Mouse (Mus musculus): ENCODE data around the gene Borcs6. TPM values are rescaled to one million over a fixed set of nuclear protein-coding genes. Genes with fewer than 3 reads are reported as not detected.

Gene Borcs6
- polyA plus RNA-seq, 1 experiment from 2014 or later, result 11.0 TPM

DNA sequence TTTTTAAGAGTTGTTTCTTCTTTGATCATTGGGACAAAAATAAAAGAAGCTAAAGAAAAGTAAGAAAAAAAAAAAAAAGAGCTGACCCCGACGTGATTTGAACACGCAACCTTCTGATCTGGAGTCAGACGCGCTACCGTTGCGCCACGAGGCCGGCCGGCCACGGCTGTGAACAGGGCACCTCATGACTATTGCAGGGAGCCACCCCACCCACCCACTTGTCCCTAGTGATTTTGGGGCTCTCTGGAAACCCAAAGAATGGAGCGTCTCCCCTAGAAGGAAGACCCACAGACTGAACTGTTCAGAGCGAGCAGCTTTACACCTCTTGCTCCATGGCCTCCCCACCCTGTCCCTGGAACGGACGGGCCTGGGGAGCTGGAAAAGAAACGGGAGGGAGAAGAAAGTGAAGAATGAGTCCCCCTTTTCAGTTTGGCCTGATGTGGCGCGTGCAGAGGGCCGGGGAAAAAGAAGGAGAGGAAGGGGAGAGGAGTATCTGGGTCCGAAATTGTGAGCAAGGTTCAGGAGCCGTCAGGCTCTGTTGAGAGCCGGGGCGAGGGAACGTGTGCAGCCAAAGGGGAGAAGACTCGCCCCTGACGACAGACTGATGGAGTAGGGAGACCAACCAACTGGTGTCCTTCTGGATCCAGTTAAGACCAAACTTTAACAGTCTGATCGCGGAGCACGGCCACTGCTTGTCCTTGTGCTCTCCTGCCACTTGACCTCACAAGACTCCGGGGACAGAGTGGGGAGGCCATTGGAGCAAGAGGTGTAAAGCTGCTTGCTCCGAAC is 4.1 kb downstream of the Borcs6 start:
- no peak for ATAC-seq (ENCODE audit: insufficient number of reproducible peaks, insufficient read depth, low FRiP score, low read depth)
- Histone ChIP-seq H3K9me3 (ENCODE audit: control insufficient read depth, low read depth, low read length) (no peaks in the 10 kb centered on the region), H3K4me1 (ENCODE audit: control insufficient read depth, insufficient read depth, low read length) (peaks cover 17% of the 10 kb centered on the region), H3K4me2 (replicated peaks; ENCODE audit: low read depth, low read length) (peak overlapping the region; percentile 49), H3K9ac (replicated peaks; ENCODE audit: low read depth, low read length) (peak overlapping the region; percentile 34; the same call in 1 of the 2 replicates), H3K27me3 (ENCODE audit: control insufficient read depth, insufficient read depth, low read length) (no peaks in the 10 kb centered on the region), H3K4me3 (ENCODE audit: low read depth, low read length) (peak overlapping the region; percentile 75), H3K36me3 (ENCODE audit: control insufficient read depth, insufficient read depth, low read length) (no peaks in the 10 kb centered on the region), H3K27ac (ENCODE audit: low read length) (peak overlapping the region; percentile 79; the same call in 1 of the 2 replicates)
- WGBS, result under 1% methylated on average over 31 of the region's 31 CpGs

DNA sequence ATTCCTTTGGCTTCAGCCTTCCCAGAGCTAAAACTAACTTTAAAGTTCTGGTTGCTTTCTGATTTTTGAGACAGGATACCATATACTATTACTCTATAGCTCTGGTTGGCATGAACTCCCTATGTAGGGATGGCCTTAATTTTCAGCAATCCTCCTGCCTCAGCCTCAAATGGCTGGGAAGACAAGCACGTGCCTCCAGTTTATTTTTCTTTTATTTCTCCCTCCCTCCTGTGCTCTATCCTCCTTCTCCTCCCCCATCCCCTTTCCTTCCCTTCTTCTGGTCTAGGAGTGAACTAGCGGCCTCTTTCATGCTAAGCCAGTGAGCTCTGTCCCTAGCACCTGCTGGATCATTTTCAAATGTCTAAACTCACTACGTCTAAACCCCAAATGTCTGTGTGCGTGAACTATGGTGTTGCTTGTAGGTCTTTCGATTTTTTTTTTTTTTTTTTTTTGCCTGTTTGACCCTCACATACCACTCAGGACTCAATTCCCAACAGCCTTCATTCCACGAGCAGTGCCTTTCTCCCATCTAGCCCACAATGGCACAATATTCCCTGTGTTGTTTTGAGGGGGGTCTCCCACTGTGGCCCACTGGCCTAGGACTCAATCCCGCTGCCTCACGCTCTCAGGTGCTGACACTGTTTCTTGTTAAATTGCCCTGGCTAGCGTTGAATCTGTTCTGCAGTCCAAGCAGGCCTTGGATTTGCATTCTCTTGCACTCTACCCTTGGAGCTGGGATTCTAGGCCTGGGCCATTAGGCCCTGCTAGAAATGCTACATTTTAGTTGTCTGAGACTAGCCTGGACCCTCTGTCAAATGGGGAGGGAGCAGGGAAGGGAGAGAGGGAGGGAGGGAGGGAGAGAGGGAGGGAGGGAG is 5.0 kb downstream of the Borcs6 start:
- ATAC-seq (ENCODE audit: insufficient number of reproducible peaks, insufficient read depth, low FRiP score, low read depth), result no peak
- Histone ChIP-seq H3K4me1 (ENCODE audit: control insufficient read depth, insufficient read depth, low read length) (peaks cover 15% of the 10 kb centered on the region), H3K4me3 (ENCODE audit: low read depth, low read length) (peak overlapping the region; percentile 75), H3K9ac (replicated peaks; ENCODE audit: low read depth, low read length) (peak overlapping the region; percentile 34; the same call in 1 of the 2 replicates), H3K36me3 (ENCODE audit: control insufficient read depth, insufficient read depth, low read length) (no peaks in the 10 kb centered on the region), H3K27me3 (ENCODE audit: control insufficient read depth, insufficient read depth, low read length) (no peaks in the 10 kb centered on the region), H3K4me2 (replicated peaks; ENCODE audit: low read depth, low read length) (peak overlapping the region; percentile 49), H3K9me3 (ENCODE audit: control insufficient read depth, low read depth, low read length) (no peaks in the 10 kb centered on the region), H3K27ac (ENCODE audit: low read length) (peak overlapping the region; percentile 56; the same call in 1 of the 2 replicates)
- 48% methylated on average over 9 of the region's 9 CpGs for WGBS

DNA sequence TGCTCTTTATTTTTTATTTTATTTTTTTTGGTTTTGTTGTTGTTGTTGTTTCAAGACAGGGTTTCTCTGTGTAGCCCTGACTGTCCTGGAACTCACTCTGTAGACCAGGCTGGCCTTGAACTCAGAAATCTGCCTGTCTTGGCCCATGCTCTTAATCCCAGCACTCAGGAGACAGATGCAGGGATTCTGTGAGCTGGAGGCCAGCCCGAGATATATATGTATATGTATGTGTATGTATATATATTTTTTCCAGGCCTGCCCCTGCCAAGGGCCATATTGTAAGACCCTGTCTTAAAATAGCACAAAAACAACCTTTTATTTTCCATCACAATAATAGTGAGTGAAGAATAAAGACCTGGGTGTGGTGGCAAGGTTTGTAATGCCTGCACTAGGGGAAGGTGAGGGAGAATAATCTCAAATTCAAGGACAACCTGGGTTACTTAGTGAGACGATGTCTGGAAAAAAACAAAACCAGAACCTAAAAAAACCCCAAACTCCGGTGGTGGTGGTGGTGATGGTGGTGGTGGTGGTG is 5.9 kb downstream of the Borcs6 start:
- 65% methylated on average over 3 of the region's 3 CpGs for WGBS
- Histone ChIP-seq H3K9ac (replicated peaks; ENCODE audit: low read depth, low read length) (no peak overlapping the region), H3K4me2 (replicated peaks; ENCODE audit: low read depth, low read length) (peak overlapping the region; percentile 89; the same call in 1 of the 2 replicates), H3K9me3 (ENCODE audit: control insufficient read depth, low read depth, low read length) (no peaks in the 10 kb centered on the region), H3K27me3 (ENCODE audit: control insufficient read depth, insufficient read depth, low read length) (no peaks in the 10 kb centered on the region), H3K27ac (ENCODE audit: low read length) (no peak overlapping the region), H3K4me3 (ENCODE audit: low read depth, low read length) (no peak overlapping the region), H3K4me1 (ENCODE audit: control insufficient read depth, insufficient read depth, low read length) (peaks cover 18% of the 10 kb centered on the region), H3K36me3 (ENCODE audit: control insufficient read depth, insufficient read depth, low read length) (no peaks in the 10 kb centered on the region)
- no peak for ATAC-seq (ENCODE audit: insufficient number of reproducible peaks, insufficient read depth, low FRiP score, low read depth)

DNA sequence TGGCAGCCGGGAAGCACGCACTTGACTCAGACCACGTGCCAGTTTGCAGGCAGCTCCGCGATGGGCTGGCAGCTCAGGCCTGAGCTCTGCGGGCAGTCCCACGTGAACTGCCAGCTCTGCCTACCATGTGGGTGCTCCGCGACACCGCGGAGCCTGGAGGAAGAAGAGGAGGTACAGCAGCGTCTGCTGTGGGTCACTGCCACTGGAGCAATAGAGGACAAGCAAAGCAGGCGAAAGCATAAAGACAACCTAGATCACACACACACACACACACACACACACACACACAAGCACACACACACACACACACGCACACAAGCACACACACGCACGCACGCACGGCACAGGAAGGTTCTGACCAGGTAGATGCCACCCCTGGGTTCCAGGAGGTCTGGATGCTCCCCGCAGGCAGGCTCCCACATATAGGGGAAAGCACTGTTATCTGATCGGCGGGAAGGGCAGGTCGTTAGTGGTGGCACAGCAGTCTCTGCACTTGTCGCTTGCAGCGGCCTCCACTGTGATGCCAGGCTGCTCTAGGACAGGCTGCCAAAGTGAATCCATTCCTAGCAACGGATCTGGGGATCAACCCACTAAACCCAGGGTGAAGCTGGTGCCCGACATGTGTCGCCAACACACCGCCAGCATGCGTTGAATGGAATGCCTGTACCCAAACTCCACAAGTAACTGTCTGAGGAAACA is 6.8 kb downstream of the Borcs6 start:
- 1% methylated on average over 29 of the region's 29 CpGs for WGBS
- H3K4me3 ChIP-seq (ENCODE audit: low read depth, low read length), result peak overlapping the region; percentile 32
- no peaks in the 10 kb centered on the region for H3K36me3 ChIP-seq (ENCODE audit: control insufficient read depth, insufficient read depth, low read length)
- H3K9me3 ChIP-seq (ENCODE audit: control insufficient read depth, low read depth, low read length), result no peaks in the 10 kb centered on the region
- ATAC-seq (ENCODE audit: insufficient number of reproducible peaks, insufficient read depth, low FRiP score, low read depth), result no peak
- H3K4me1 ChIP-seq (ENCODE audit: control insufficient read depth, insufficient read depth, low read length), result peaks cover 13% of the 10 kb centered on the region
- peak overlapping the region; percentile 33 for H3K9ac ChIP-seq (replicated peaks; ENCODE audit: low read depth, low read length)
- peak overlapping the region; percentile 89 for H3K4me2 ChIP-seq (replicated peaks; ENCODE audit: low read depth, low read length)
- H3K27me3 ChIP-seq (ENCODE audit: control insufficient read depth, insufficient read depth, low read length), result no peaks in the 10 kb centered on the region
- no peak overlapping the region for H3K27ac ChIP-seq (ENCODE audit: low read length)

DNA sequence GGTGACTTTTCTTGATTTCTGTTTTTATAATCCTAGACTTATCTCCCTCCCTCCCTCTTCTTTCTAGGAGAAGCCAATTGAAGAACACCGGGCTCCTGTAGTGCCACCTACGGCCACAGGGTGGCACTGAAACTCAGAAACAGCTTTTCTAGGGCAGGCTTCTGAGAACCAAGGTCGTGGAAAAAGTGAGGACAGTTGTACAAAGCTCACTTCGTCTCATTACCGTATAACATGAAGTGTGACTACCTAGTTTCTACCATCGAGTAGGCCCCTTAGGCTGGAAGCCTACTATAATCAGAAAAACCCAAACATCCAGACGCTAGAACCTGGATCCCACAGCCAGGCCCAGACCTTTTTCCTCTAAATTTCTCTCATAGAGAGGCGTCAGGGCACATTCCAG is 7.4 kb downstream of the Borcs6 start:
- H3K9ac ChIP-seq (replicated peaks; ENCODE audit: low read depth, low read length), result no peak overlapping the region
- WGBS, result 10% methylated on average over 8 of the region's 8 CpGs
- no peak overlapping the region for H3K27ac ChIP-seq (ENCODE audit: low read length)
- no peaks in the 10 kb centered on the region for H3K27me3 ChIP-seq (ENCODE audit: control insufficient read depth, insufficient read depth, low read length)
- peak overlapping the region; percentile 89 for H3K4me2 ChIP-seq (replicated peaks; ENCODE audit: low read depth, low read length)
- H3K4me1 ChIP-seq (ENCODE audit: control insufficient read depth, insufficient read depth, low read length), result peaks cover 12% of the 10 kb centered on the region
- no peaks in the 10 kb centered on the region for H3K36me3 ChIP-seq (ENCODE audit: control insufficient read depth, insufficient read depth, low read length)
- H3K4me3 ChIP-seq (ENCODE audit: low read depth, low read length), result peak overlapping the region; percentile 32
- H3K9me3 ChIP-seq (ENCODE audit: control insufficient read depth, low read depth, low read length), result no peaks in the 10 kb centered on the region
- ATAC-seq (ENCODE audit: insufficient number of reproducible peaks, insufficient read depth, low FRiP score, low read depth), result no peak

DNA sequence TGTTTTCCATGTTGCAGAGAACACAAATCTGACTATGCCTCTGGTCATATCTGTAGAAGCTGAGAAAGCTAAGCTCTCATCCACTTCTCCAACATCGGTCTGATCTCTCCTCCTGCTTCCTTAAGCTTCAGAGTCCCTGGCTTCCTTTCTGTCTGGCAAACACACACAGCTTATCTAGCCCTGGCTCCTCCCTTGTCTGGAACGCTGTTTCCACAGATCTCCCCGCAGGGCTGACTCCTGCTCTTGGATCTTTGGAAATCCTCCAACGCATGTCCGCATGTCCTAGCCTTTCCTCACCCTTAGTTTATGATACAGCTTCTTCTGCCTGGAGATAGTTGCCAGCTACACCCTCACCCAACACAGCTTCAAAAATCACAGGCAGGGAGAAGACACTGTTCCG is 8.1 kb downstream of the Borcs6 start:
- 45% methylated on average over 6 of the region's 6 CpGs for WGBS
- ATAC-seq (ENCODE audit: insufficient number of reproducible peaks, insufficient read depth, low FRiP score, low read depth), result no peak
- Histone ChIP-seq H3K4me3 (ENCODE audit: low read depth, low read length) (no peak overlapping the region), H3K4me1 (ENCODE audit: control insufficient read depth, insufficient read depth, low read length) (peaks cover 17% of the 10 kb centered on the region), H3K27ac (ENCODE audit: low read length) (no peak overlapping the region), H3K4me2 (replicated peaks; ENCODE audit: low read depth, low read length) (no peak overlapping the region), H3K27me3 (ENCODE audit: control insufficient read depth, insufficient read depth, low read length) (no peaks in the 10 kb centered on the region), H3K9ac (replicated peaks; ENCODE audit: low read depth, low read length) (no peak overlapping the region), H3K9me3 (ENCODE audit: control insufficient read depth, low read depth, low read length) (no peaks in the 10 kb centered on the region), H3K36me3 (ENCODE audit: control insufficient read depth, insufficient read depth, low read length) (no peaks in the 10 kb centered on the region)

DNA sequence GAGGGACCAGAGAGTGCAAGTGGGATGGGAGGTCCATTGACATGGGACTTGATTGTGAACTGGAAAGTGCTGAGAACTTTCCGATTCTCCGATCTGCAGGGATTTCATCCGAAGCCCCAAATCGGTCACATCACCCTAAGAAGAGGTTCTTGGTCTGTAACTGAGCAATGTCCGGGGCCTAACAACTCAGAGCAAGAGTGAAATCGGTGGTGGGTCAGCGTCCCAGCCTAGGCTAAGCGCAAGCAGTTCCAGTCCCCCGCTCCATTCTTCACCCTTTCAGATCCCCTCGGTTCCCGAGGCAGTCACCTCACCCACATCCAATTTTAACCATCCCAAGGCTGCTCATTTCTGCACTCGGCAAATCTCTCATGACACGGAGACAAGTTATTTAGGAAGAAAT is 10.6 kb downstream of the Borcs6 start:
- under 1% methylated on average over 13 of the region's 13 CpGs for WGBS
- ATAC-seq (ENCODE audit: insufficient number of reproducible peaks, insufficient read depth, low FRiP score, low read depth), result no peak
- peaks cover 21% of the 10 kb centered on the region for H3K4me1 ChIP-seq (ENCODE audit: control insufficient read depth, insufficient read depth, low read length)

More for the DNA sequence above, 10.6 kb downstream of the Borcs6 start:
- H3K9ac ChIP-seq (replicated peaks; ENCODE audit: low read depth, low read length), result peak overlapping the region; percentile 70
- H3K4me2 ChIP-seq (replicated peaks; ENCODE audit: low read depth, low read length), result peak overlapping the region; percentile 52
- H3K36me3 ChIP-seq (ENCODE audit: control insufficient read depth, insufficient read depth, low read length), result no peaks in the 10 kb centered on the region
- H3K27me3 ChIP-seq (ENCODE audit: control insufficient read depth, insufficient read depth, low read length), result no peaks in the 10 kb centered on the region
- no peaks in the 10 kb centered on the region for H3K9me3 ChIP-seq (ENCODE audit: control insufficient read depth, low read depth, low read length)
- H3K27ac ChIP-seq (ENCODE audit: low read length), result peak overlapping the region; percentile 95
- H3K4me3 ChIP-seq (ENCODE audit: low read depth, low read length), result peak overlapping the region; percentile 60

Measured in stomach, embryonic 14.5 days (tissue).